Mouse (Mus musculus) megakaryocyte, embryonic 14.5 days (primary cell): ENCODE data around the gene Ccdc63.

ENCODE experiments used
- FLI1 ChIP-seq: IDR thresholded peaks from 2 replicates; pipeline ENCODE4 v1.6.1; 2012; ENCODE audit warnings: low read length, inconsistent platforms, mixed read lengths
- GATA1 ChIP-seq: IDR thresholded peaks from 3 replicates; pipeline ENCODE4 v1.6.1; 2012; ENCODE audit warnings: mixed read lengths, low read length, inconsistent platforms, borderline replicate concordance

- TF ChIP-seq GATA1 (no peak), FLI1 (no peak)
Observed at GRCm38 (mm10) chr5:122091070-122091469, 49.6 kb downstream of the Ccdc63 start.
